Mouse (Mus musculus): ENCODE measurements at regions not wholly inside any gene's neighbourhood (a gene's known extent, or its start where the extent isn't known, plus 50 kb on each side); places are given as distances from the start of the nearest gene placed in this dataset.
A peak's percentile ranks its signal among the peaks of the same experiment; 100 is the strongest.

- Histone ChIP-seq H3K27me3 (replicated peaks) (no peaks in the 10 kb centered on the region), H3K36me3 (no peaks in the 10 kb centered on the region), H3K4me1 (peaks cover 18% of the 10 kb centered on the region), H3K9ac (replicated peaks) (no peak overlapping the region), H3K27ac (replicated peaks) (no peak overlapping the region), H3K4me2 (no peak overlapping the region), H3K9me3 (replicated peaks) (no peaks in the 10 kb centered on the region), H3K4me3 (replicated peaks) (no peak overlapping the region)
- 93% methylated on average over 11 of the region's 11 CpGs for WGBS
- ATAC-seq (ENCODE audit: low FRiP score) = no peak
Measured at GRCm38 (mm10) chr15:36898857-36899523, 108.6 kb downstream of the Zfp706 start.

GRCm38 (mm10) chr15:36898326-36898725 lies 109.2 kb downstream of the Zfp706 start:
- Histone ChIP-seq H3K4me3 (replicated peaks) (no peak overlapping the region), H3K4me2 (no peak overlapping the region), H3K9me3 (replicated peaks) (no peaks in the 10 kb centered on the region), H3K27ac (replicated peaks) (no peak overlapping the region), H3K36me3 (no peaks in the 10 kb centered on the region), H3K27me3 (replicated peaks) (no peaks in the 10 kb centered on the region), H3K4me1 (peaks cover 18% of the 10 kb centered on the region), H3K9ac (replicated peaks) (no peak overlapping the region)
- ATAC-seq (ENCODE audit: low FRiP score) = no peak
- 93% methylated on average over 6 of the region's 6 CpGs for WGBS

- Histone ChIP-seq H3K9ac (replicated peaks) (no peak overlapping the region), H3K9me3 (replicated peaks) (no peaks in the 10 kb centered on the region), H3K36me3 (no peaks in the 10 kb centered on the region), H3K4me3 (replicated peaks) (no peak overlapping the region), H3K27me3 (replicated peaks) (no peaks in the 10 kb centered on the region), H3K4me1 (peaks cover 20% of the 10 kb centered on the region), H3K27ac (replicated peaks) (no peak overlapping the region), H3K4me2 (no peak overlapping the region)
- WGBS = 82% methylated on average over 4 of the region's 4 CpGs
- ATAC-seq (ENCODE audit: low FRiP score) = no peak
Measured at GRCm38 (mm10) chr15:36896265-36896664, 111.3 kb downstream of the Zfp706 start.

- no peak for ATAC-seq (ENCODE audit: low FRiP score)
- Histone ChIP-seq H3K9ac (replicated peaks) (no peak overlapping the region), H3K4me3 (replicated peaks) (no peak overlapping the region), H3K4me1 (peaks cover 16% of the 10 kb centered on the region), H3K4me2 (no peak overlapping the region), H3K27me3 (replicated peaks) (no peaks in the 10 kb centered on the region), H3K36me3 (no peaks in the 10 kb centered on the region), H3K27ac (replicated peaks) (no peak overlapping the region), H3K9me3 (replicated peaks) (no peaks in the 10 kb centered on the region)
- 93% methylated on average over 4 of the region's 4 CpGs for WGBS
Measured at GRCm38 (mm10) chr15:36895031-36895430, 112.5 kb downstream of the Zfp706 start.

- no peaks in the 10 kb centered on the region for H3K9me3 ChIP-seq (replicated peaks)
- no peak overlapping the region for H3K9ac ChIP-seq (replicated peaks)
- H3K4me3 ChIP-seq (replicated peaks) = no peak overlapping the region
- peaks cover 16% of the 10 kb centered on the region for H3K4me1 ChIP-seq
- H3K27ac ChIP-seq (replicated peaks) = no peak overlapping the region
- H3K27me3 ChIP-seq (replicated peaks) = no peaks in the 10 kb centered on the region
- ATAC-seq (ENCODE audit: low FRiP score) = no peak
- no peak overlapping the region for H3K4me2 ChIP-seq
- no peaks in the 10 kb centered on the region for H3K36me3 ChIP-seq
- 55% methylated on average over 4 of the region's 4 CpGs for WGBS
Measured at GRCm38 (mm10) chr15:36893407-36893969, 114.1 kb downstream of the Zfp706 start.

- Histone ChIP-seq H3K4me2 (peak overlapping the region; percentile 44), H3K36me3 (no peaks in the 10 kb centered on the region), H3K4me1 (peaks cover 16% of the 10 kb centered on the region), H3K9ac (replicated peaks) (peak overlapping the region; percentile 28; the same call in 1 of the 2 replicates), H3K27ac (replicated peaks) (peak overlapping the region; percentile 54), H3K27me3 (replicated peaks) (no peaks in the 10 kb centered on the region), H3K9me3 (replicated peaks) (no peaks in the 10 kb centered on the region), H3K4me3 (replicated peaks) (peak overlapping the region; percentile 9; the same call in 1 of the 2 replicates)
- peak; percentile 33; the same call in 1 of the 2 replicates for ATAC-seq (ENCODE audit: low FRiP score)
- WGBS = 13% methylated on average over 15 of the region's 15 CpGs
Measured at GRCm38 (mm10) chr15:36892576-36893205, 114.9 kb downstream of the Zfp706 start.

GRCm38 (mm10) chr15:36891851-36892250 lies 115.7 kb downstream of the Zfp706 start:
- ATAC-seq (ENCODE audit: low FRiP score) = no peak
- Histone ChIP-seq H3K9ac (replicated peaks) (no peak overlapping the region), H3K27ac (replicated peaks) (no peak overlapping the region)

GRCm38 (mm10) chr15:36891296-36891695 lies 116.3 kb downstream of the Zfp706 start:
- ATAC-seq (ENCODE audit: low FRiP score) = no peak
- H3K9ac ChIP-seq (replicated peaks) = no peak overlapping the region
- peaks cover 16% of the 10 kb centered on the region for H3K4me1 ChIP-seq
- no peaks in the 10 kb centered on the region for H3K27me3 ChIP-seq (replicated peaks)
- H3K36me3 ChIP-seq = no peaks in the 10 kb centered on the region
- no peak overlapping the region for H3K27ac ChIP-seq (replicated peaks)
- H3K4me3 ChIP-seq (replicated peaks) = no peak overlapping the region
- no peak overlapping the region for H3K4me2 ChIP-seq
- H3K9me3 ChIP-seq (replicated peaks) = no peaks in the 10 kb centered on the region
- WGBS = 68% methylated on average over 1 of the region's 1 CpGs

More at GRCm38 (mm10) chr15:36891851-36892250, 115.7 kb downstream of the Zfp706 start:
- H3K4me1 ChIP-seq = peaks cover 16% of the 10 kb centered on the region
- H3K36me3 ChIP-seq = no peaks in the 10 kb centered on the region
- no peaks in the 10 kb centered on the region for H3K27me3 ChIP-seq (replicated peaks)
- H3K4me2 ChIP-seq = peak overlapping the region; percentile 2; the same call in 1 of the 2 replicates
- WGBS = 26% methylated on average over 12 of the region's 12 CpGs
- no peaks in the 10 kb centered on the region for H3K9me3 ChIP-seq (replicated peaks)
- no peak overlapping the region for H3K4me3 ChIP-seq (replicated peaks)

- Histone ChIP-seq H3K9ac (replicated peaks) (no peak overlapping the region), H3K36me3 (no peaks in the 10 kb centered on the region), H3K4me2 (no peak overlapping the region), H3K9me3 (replicated peaks) (no peaks in the 10 kb centered on the region), H3K4me1 (peaks cover 19% of the 10 kb centered on the region), H3K27me3 (replicated peaks) (no peaks in the 10 kb centered on the region), H3K27ac (replicated peaks) (no peak overlapping the region), H3K4me3 (replicated peaks) (no peak overlapping the region)
- 85% methylated on average over 3 of the region's 3 CpGs for WGBS
- ATAC-seq (ENCODE audit: low FRiP score) = no peak
Measured at GRCm38 (mm10) chr15:36889072-36889471, 118.5 kb downstream of the Zfp706 start.

- H3K4me3 ChIP-seq (replicated peaks) = no peak overlapping the region
- H3K27me3 ChIP-seq (replicated peaks) = no peaks in the 10 kb centered on the region
- H3K4me2 ChIP-seq = no peak overlapping the region
- no peak overlapping the region for H3K27ac ChIP-seq (replicated peaks)
- WGBS = 87% methylated on average over 11 of the region's 11 CpGs
- no peaks in the 10 kb centered on the region for H3K9me3 ChIP-seq (replicated peaks)
- ATAC-seq (ENCODE audit: low FRiP score) = no peak
- H3K36me3 ChIP-seq = no peaks in the 10 kb centered on the region
- H3K9ac ChIP-seq (replicated peaks) = no peak overlapping the region
- peaks cover 19% of the 10 kb centered on the region for H3K4me1 ChIP-seq
Measured at GRCm38 (mm10) chr15:36888351-36889069, 119.1 kb downstream of the Zfp706 start.

- Histone ChIP-seq H3K9me3 (replicated peaks) (no peaks in the 10 kb centered on the region), H3K4me2 (no peak overlapping the region), H3K9ac (replicated peaks) (no peak overlapping the region), H3K4me1 (peaks cover 3% of the 10 kb centered on the region; the same call in 1 of the 2 replicates), H3K27me3 (replicated peaks) (no peaks in the 10 kb centered on the region), H3K4me3 (replicated peaks) (no peak overlapping the region), H3K36me3 (no peaks in the 10 kb centered on the region), H3K27ac (replicated peaks) (no peak overlapping the region; the same call in 1 of the 2 replicates)
- ATAC-seq (ENCODE audit: low FRiP score) = no peak
- WGBS = 78% methylated on average over 11 of the region's 11 CpGs
Measured at GRCm38 (mm10) chr15:36884671-36885365, 122.8 kb downstream of the Zfp706 start.

Data from neural tube, embryonic 15.5 days (tissue).